Mouse (Mus musculus): ENCODE measurements around the gene Mapk6.

GRCm38 (mm10) chr9:75453994-75454393 lies 44.2 kb upstream of the Mapk6 start:
- TF ChIP-seq CTCF (IDR thresholded peaks at IDR 0.05; ENCODE audit: insufficient read depth, low read length) (no peak), POLR2A (IDR thresholded peaks at IDR 0.05; ENCODE audit: borderline replicate concordance, extremely low read depth, low read depth, low read length) (no peak)

Measured in lung, adult 2 months (tissue).